ENCODE assay signal across 7 mouse cellular contexts in genomic region chr7:143007599-143008369, GRCm38 (mm10). TPM values are rescaled to one million over a fixed set of nuclear protein-coding genes. Genes with fewer than 3 reads are reported as not detected.
DNase-seq lines count a peak whose midpoint lies in the region; ATAC-seq lines count a peak whose summit lies in the region.

No protein-coding gene starts in this region.

- H3K4me3 ChIP-seq in intestine, embryonic 16.5 days (ENCODE audit: low read length): no peak overlapping the region
- no peak overlapping the region for H3K4me3 ChIP-seq in midbrain, embryonic 11.5 days (ENCODE audit: low read depth, low read length)

- peaks cover 49% of the 10 kb centered on the region for H3K4me1 ChIP-seq in intestine, embryonic 16.5 days (ENCODE audit: control insufficient read depth, insufficient read depth, low read length)
- no peaks in the 10 kb centered on the region for H3K4me1 ChIP-seq in midbrain, embryonic 11.5 days (ENCODE audit: control insufficient read depth, insufficient read depth, low read length)

- no peaks in the 10 kb centered on the region for H3K36me3 ChIP-seq in intestine, embryonic 16.5 days (ENCODE audit: control insufficient read depth, insufficient read depth, low read length)
- H3K36me3 ChIP-seq in midbrain, embryonic 11.5 days (ENCODE audit: control insufficient read depth, insufficient read depth, low read length): no peaks in the 10 kb centered on the region

- peak; percentile 91 for DNase-seq in adrenal gland, adult 2 months
- DNase-seq in embryo, embryonic 11.5 days (ENCODE audit: low read depth, low spot score): peak; percentile 90
- peak; percentile 96 for DNase-seq in gastrocnemius, postnatal 4 days (ENCODE audit: low spot score in 2 of 2)
- peak; percentile 85 to 88 for DNase-seq in left cerebral cortex, postnatal 36 days (ENCODE audit: low spot score in 2 of 2)
- DNase-seq in midbrain, embryonic 11.5 days (ENCODE audit: low spot score, missing footprints): peak; percentile 98
- DNase-seq in skeletal muscle tissue, adult 2 months (ENCODE audit: low read depth, low spot score): peak; percentile 89

- ATAC-seq in intestine, embryonic 16.5 days: peak; percentile 75
- ATAC-seq in midbrain, embryonic 11.5 days (ENCODE audit: low FRiP score): peak; percentile 79

- no peaks in the 10 kb centered on the region for H3K9me3 ChIP-seq in intestine, embryonic 16.5 days (ENCODE audit: control insufficient read depth, low read length)
- no peaks in the 10 kb centered on the region for H3K9me3 ChIP-seq in midbrain, embryonic 11.5 days (ENCODE audit: control insufficient read depth, low read length)

- peak overlapping the region; percentile 77 for H3K27ac ChIP-seq in intestine, embryonic 16.5 days (ENCODE audit: low read length)
- H3K27ac ChIP-seq in midbrain, embryonic 11.5 days (ENCODE audit: low read depth, low read length): no peak overlapping the region

- H3K27me3 ChIP-seq in intestine, embryonic 16.5 days (replicated peaks; ENCODE audit: control insufficient read depth, insufficient read depth, low read length): no peaks in the 10 kb centered on the region; the same call in 1 of the 2 replicates
- no peaks in the 10 kb centered on the region for H3K27me3 ChIP-seq in midbrain, embryonic 11.5 days (ENCODE audit: control insufficient read depth, insufficient read depth, low read length)

- WGBS in intestine, embryonic 16.5 days: 37% methylated on average over 17 of the region's 17 CpGs
- WGBS in midbrain, embryonic 11.5 days: 45% methylated on average over 17 of the region's 17 CpGs

- peak overlapping the region; percentile 5; the same call in 1 of the 2 replicates for H3K4me2 ChIP-seq in intestine, embryonic 16.5 days (ENCODE audit: low read depth, low read length)
- 0 out of 2 replicates have a peak overlapping the region, but pooled peaks have one; percentile 7 for H3K4me2 ChIP-seq in midbrain, embryonic 11.5 days

- intact Hi-C loops in left cerebral cortex, postnatal 36 days (cut with DNase I): loop anchor here (1.0 to 10.0 kb wide), 4 partner anchors 45 to 457 kb away; partner anchors contain the start of genes Cd81 and Cdkn1c

- peak overlapping the region; percentile 38 for H3K9ac ChIP-seq in intestine, embryonic 16.5 days (ENCODE audit: low read depth, low read length)
- 0 out of 2 replicates have a peak overlapping the region, but pooled peaks have one; percentile 16 for H3K9ac ChIP-seq in midbrain, embryonic 11.5 days (ENCODE audit: low read length)

RNA-seq across cellular contexts. Expression of gene Tspan32, which starts 2.9 kb away (rescaled TPM):
- total RNA-seq in adrenal gland, adult 2 months (2021): under 1 TPM; 0.49 to 0.62 TPM
- polyA plus RNA-seq in adrenal gland, adult 2 months (2012; rRNA removed): 0.83 and 1.4 TPM in 2 replicates
- total RNA-seq in gastrocnemius, postnatal 4 days (2021): under 1 TPM; 0.88 to 0.96 TPM
- polyA plus RNA-seq in intestine, embryonic 16.5 days (2015; fragmentation: Nextera tagmentation; extraction: Ambion mirVana): 2.4 and 3.1 TPM in 2 replicates
- under 1 TPM; 0.20 to 0.39 TPM for total RNA-seq in left cerebral cortex, postnatal 36 days (2021)
- polyA plus RNA-seq in midbrain, embryonic 11.5 days (2014; fragmentation: Nextera tagmentation; extraction: Ambion mirVana): 5.0 and 6.2 TPM in 2 replicates

RNA-seq across cellular contexts. Expression of gene Ascl2, which starts 38.7 kb away (rescaled TPM):
- total RNA-seq in adrenal gland, adult 2 months (2021): under 1 TPM; 0.17 to 0.35 TPM
- polyA plus RNA-seq in adrenal gland, adult 2 months (2012; rRNA removed): 1.9 and 3.8 TPM in 2 replicates
- under 1 TPM in 1 of 2 experiments, not detected in 1; 0.22 TPM for total RNA-seq in gastrocnemius, postnatal 4 days (2021)
- polyA plus RNA-seq in intestine, embryonic 16.5 days (2015; fragmentation: Nextera tagmentation; extraction: Ambion mirVana): 11.4 and 12.7 TPM in 2 replicates
- total RNA-seq in left cerebral cortex, postnatal 36 days (2021): under 1 TPM in 1 of 2 experiments, not detected in 1; 0.39 TPM
- 0.38 and 0.65 TPM in 2 replicates for polyA plus RNA-seq in midbrain, embryonic 11.5 days (2014; fragmentation: Nextera tagmentation; extraction: Ambion mirVana)

RNA-seq across cellular contexts. Expression of gene Cd81, which starts 44.8 kb away (rescaled TPM):
- 100 to 1,000 TPM; 693 to 716 TPM for total RNA-seq in adrenal gland, adult 2 months (2021)
- 3,024 and 3,201 TPM in 2 replicates for polyA plus RNA-seq in adrenal gland, adult 2 months (2012; rRNA removed)
- total RNA-seq in gastrocnemius, postnatal 4 days (2021): 100 to 1,000 TPM; 347 to 375 TPM
- 391 and 421 TPM in 2 replicates for polyA plus RNA-seq in intestine, embryonic 16.5 days (2015; fragmentation: Nextera tagmentation; extraction: Ambion mirVana)
- total RNA-seq in left cerebral cortex, postnatal 36 days (2021): 100 to 1,000 TPM; 385 to 445 TPM
- polyA plus RNA-seq in midbrain, embryonic 11.5 days (2014; fragmentation: Nextera tagmentation; extraction: Ambion mirVana): 256 and 276 TPM in 2 replicates
